Mouse (Mus musculus): Measurements from ENCODE around the gene Cdk14.

DNA sequence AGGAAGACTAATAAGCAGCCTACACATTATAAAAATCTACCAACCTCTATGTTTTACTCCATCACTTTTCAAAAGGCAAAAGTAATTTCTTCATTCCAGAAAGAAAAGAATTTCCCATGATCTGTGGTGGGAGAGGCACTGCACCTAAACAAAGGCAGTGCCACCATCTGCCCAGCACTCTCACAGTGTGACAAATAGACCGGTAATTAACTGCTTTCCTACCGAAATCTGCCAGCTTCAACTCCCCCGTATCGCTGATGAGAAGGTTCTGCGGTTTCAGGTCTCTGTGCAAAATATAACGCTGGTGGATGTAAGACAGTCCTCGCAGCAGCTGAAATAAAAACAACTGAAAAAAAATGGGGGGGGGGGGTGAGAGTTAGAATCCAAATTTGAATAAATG, 327.4 kb downstream of the Cdk14 start:
- no peak for TF ChIP-seq CTCF (IDR thresholded peaks at IDR 0.05; ENCODE audit: low read depth)
- no peak for TF ChIP-seq EP300 (IDR thresholded peaks at IDR 0.05; ENCODE audit: low read depth)
